Mouse (Mus musculus): ENCODE data around the gene Esrrg.

DNA sequence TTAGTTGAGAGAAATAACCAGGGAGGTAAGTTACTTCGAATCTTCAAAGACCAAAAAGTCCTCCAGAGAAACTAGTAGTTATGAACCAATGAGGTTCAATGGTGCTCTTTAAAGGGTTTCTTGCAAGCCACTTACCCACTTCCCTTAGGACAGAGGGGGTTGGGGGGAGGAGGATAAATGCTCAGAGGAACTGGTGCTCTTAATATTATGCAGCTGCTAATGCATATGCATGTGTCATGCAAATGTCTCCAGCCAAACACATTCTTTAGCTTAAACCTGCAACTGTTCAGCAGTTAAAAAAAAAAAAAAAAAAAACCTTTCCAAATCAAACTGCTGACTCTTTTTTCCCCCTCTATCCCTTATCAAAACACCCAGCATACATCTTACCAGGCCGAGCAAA lies 5.6 kb upstream of the Esrrg start:
- no peak for TF ChIP-seq CTCF (IDR thresholded peaks at IDR 0.05; ENCODE audit: borderline replicate concordance, control insufficient read depth, extremely low read depth, insufficient read depth, low read length, poor library complexity)
- no peak for TF ChIP-seq POLR2A (IDR thresholded peaks at IDR 0.05; ENCODE audit: control insufficient read depth, extremely low read depth, insufficient read depth, low read length, poor library complexity)
